Mouse (Mus musculus) forelimb bud, embryonic 11.5 days (tissue): ENCODE measurements around the gene Hacl1.

Source experiments
- DNase-seq: peaks from one replicate; pipeline ENCODE4 v3.0.0-alpha.2; 2012; ENCODE audit warnings: low read depth, low spot score

Gene Hacl1

DNA sequence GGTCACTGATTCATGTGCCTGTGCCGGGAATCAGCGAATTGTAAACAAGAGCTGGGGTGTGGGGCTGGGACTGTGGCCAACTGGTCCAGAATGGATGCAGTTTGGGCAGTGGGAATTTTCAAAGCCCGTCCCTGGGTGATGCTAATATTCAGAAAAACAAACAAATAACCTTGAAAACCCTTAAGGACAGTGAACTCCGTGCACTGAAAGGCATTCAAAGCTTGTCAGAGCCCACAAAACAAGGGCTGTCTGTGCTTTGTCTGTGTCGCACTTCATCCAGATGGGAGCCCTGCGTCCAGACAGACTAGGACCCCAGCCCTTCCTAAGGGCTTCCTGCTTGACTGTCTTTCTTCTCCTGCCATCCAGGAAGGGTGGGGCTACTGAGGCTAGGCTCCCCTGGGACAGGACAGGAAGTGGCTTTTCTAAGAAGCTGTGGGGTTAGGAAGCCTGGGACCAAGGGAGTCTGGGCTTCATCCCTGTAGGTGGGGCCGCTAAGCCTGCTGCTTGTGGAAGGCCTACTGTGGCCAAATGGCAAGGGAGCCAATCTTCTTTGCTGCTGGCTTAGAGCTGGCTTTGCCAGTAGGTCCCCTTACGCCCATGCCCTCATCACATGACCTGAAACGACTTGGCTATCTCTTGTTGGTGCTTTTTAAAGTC, 21.6 kb upstream of the Hacl1 start:
- DNase-seq = peak; percentile 46

- DNase-seq = peak; percentile 93
Observed at GRCm38 (mm10) chr14:31661671-31662554, 20.8 kb upstream of the Hacl1 start.

GRCm38 (mm10) chr14:31660312-31661093, 19.4 kb upstream of the Hacl1 start:
- DNase-seq = no peak

DNA sequence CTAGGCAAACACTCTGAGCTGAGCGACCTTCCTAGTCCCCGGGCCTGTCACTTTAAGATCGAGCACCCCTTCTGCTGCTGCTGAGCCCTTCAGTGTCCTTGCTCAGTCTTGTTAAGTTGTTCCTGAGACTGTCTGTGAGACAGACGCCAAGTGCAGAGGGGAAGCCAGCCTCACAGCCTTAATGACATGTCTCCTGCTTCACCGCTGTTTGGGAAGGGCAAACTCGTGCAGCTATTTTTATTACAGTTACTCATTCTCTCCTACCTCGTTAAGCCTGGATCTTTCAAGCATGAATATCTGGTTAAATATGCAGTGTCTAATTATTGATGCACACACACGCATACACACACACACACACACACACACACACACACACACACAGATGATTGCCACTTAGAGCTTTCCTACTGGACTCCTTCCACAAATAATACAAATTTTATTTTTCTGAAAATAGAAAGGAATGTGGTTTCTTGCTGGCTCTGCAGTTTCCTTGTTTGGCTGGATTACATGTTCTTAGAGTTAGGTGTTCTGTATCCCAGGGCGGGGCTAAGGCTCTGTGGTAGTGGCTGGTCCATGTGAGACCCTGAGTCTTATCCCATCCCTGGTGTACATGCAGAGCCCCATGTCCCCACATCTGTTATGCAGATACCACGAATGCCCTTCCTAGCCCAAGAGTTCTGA, 18.6 kb upstream of the Hacl1 start:
- no peak for DNase-seq

GRCm38 (mm10) chr14:31658126-31658680, 17.1 kb upstream of the Hacl1 start:
- no peak for DNase-seq

- DNase-seq = peak; percentile 83
Observed at GRCm38 (mm10) chr14:31656857-31657645, 16.0 kb upstream of the Hacl1 start.

DNA sequence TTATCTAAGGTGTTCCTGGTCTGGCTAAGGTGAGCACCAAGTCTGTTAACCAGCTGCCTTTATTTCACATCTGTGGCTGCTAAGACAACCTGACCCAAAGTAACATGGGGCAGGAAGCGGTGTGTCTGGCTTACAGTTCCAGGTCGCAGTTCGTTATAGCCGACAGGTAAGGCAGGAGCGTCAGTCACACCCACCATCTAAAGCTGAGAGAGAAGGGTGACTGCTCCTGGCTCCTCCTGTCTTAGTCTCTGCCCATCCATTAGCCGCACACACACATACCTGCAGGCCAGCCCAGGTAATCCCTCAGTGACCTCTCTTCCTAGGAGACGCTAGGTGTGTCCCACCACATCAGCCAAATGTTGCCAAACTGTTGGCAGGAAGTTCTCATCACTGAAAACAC, 15.3 kb upstream of the Hacl1 start:
- DNase-seq = no peak

DNA sequence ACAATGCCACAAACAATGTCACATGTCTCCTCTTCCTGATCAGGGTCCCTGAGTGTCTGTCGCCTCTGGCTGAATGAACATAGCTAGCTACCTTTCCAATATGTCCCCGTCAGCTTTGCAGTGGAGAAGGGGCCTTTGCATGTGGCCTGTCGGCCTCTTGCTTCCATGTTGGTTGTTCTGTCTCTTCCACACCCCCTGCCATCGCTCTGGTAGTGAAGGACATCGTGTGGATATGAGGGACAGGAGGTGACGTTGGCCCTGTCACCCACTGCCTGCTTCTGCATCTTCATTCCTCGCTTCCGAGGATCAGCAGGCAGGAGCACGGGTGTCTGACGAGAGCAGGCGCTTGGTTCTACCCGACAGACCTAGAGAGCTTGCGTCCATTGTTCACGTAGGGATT, 14.3 kb upstream of the Hacl1 start:
- DNase-seq = no peak

GRCm38 (mm10) chr14:31654816-31655215, 13.7 kb upstream of the Hacl1 start:
- DNase-seq = no peak

DNA sequence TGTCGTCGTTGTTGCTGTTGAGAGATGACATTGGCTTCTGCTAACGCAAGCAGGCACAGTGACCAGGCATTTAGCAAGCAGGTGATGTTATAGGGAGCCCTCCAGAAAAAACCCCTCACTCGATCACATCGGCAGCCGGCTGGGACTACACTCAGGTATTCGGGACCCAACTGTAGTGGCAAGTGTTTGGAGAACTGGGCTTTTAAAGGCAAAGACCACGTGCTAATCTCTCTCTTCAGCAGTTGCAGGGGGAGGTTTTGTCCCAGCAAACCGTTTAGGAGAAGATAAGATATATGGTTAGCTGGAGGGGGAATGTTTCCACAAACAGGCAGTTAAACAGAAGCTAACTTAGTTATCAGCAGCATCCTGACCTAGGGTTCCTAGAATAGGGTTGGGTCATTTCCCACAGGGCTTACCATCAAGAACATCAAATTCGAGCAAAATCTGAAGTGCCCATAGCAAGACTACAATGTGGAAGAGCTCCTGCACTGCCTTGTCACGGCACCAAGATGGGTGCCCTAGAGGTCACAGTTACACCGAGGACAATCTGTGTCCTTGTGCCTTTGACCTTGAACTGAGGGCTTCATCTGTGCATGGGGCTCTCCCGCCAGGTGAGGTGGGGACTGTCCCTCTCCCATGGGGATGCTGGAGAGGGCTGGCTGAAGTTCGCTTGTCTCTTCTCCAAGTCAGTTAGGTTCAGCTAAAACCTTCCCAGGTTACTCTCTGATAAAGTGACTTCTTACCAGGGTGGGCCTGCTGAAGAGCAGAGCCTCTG, 12.2 kb upstream of the Hacl1 start:
- DNase-seq = no peak

GRCm38 (mm10) chr14:31652624-31653023, 11.5 kb upstream of the Hacl1 start:
- DNase-seq = no peak

GRCm38 (mm10) chr14:31652106-31652505, 11.0 kb upstream of the Hacl1 start:
- no peak for DNase-seq

DNA sequence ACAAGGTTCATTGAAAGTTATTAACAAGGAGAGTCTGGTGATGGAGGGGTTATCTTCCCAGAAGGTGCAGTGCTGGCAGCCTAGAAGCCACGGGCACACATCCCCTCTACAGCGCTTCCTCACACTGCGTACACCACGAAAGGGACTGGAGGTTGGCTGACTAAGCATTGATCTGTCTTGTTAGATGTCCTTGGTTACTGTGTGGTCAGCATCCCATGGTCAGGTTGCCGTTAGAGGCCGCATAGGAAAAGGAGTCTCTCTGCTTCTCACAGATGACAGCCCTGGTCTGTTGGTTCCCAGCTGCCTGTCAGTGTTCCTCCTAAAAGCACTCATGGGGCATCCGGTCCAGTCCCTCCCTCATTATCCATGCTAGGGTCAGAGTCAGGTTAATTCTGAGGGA, 10.1 kb upstream of the Hacl1 start:
- no peak for DNase-seq

- no peak for DNase-seq
Observed at GRCm38 (mm10) chr14:31650347-31650746, 9.3 kb upstream of the Hacl1 start.

GRCm38 (mm10) chr14:31647991-31648390, 6.9 kb upstream of the Hacl1 start:
- no peak for DNase-seq

DNA sequence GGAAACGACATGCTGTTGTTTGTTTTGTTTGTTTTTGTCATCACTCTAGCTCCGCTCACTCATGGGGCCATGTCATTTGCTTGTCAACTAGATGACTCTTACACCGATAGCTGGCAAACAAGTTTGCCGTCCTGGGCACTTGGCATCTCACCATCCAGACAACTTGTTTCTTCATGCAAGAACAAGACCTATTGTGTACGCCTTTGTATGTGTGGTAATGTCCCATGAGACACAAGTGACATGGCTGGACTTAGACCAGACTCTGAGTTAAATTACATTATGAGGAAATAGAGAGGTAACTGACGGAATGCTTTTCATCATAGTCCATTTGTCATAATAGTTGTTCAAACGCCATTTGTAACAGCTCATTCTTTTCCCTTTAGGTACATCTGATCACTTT, 4.8 kb upstream of the Hacl1 start:
- DNase-seq = no peak

DNA sequence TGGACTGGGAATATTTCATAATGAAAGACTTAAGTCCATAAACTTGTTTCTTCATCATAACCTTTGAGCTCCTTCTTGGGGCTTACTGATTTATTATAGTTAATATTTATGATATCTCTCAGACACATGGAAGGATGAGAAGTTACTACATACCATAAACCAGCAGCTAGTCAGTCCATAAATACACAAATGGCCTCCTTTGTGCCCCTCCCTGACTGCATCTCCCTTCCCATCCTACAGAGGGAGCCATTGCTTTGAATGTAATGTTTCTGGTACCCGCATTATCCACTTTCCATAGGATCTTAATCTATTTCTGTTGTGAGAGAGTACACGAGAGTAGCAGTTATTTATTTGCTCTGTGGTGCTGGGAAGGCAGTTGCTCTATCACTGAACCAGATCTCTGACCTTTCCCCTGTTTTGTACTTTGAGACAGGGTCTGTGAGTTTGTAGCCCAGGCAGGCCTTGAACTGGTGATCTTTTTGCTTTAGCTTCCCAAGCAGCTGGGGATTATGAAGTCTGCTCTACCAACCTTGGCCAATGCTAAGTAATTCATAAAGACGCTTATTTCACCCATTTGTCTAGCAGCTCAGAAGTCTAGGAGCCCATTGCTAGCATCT, 4.0 kb upstream of the Hacl1 start:
- no peak for DNase-seq

GRCm38 (mm10) chr14:31644183-31644830, 3.2 kb upstream of the Hacl1 start:
- no peak for DNase-seq
